Mouse (Mus musculus) olfactory bulb, adult 2 months (tissue): ENCODE data around the gene Zdhhc9. TPM values are rescaled to one million over a fixed set of nuclear protein-coding genes. Genes with fewer than 3 reads are reported as not detected.
A peak's percentile ranks its signal among the peaks of the same experiment; 100 is the strongest.

Source experiments
- H3K27ac ChIP-seq: fragments of 200-500 bp; 2 replicates; pipeline ENCODE4 v1.5.1; 2012; ENCODE audit warnings: low read depth, low read length; ENCODE audit not compliant: insufficient read depth
- H3K4me1 ChIP-seq: fragments of 200-500 bp; 2 replicates; pipeline ENCODE4 v1.6.1; 2012; ENCODE audit warnings: low read length; ENCODE audit not compliant: control insufficient read depth, insufficient read depth
- H3K4me3 ChIP-seq: fragments of 200-500 bp; 2 replicates; pipeline ENCODE4 v1.5.1; 2012; ENCODE audit warnings: mild to moderate bottlenecking, low read depth, low read length, moderate library complexity; ENCODE audit not compliant: insufficient read depth
- CTCF ChIP-seq: fragments of 200-500 bp; IDR thresholded peaks from 2 replicates; pipeline ENCODE4 v1.5.1; 2012; ENCODE audit warnings: low read depth, mild to moderate bottlenecking, low read length, moderate library complexity; ENCODE audit not compliant: insufficient read depth
- POLR2A ChIP-seq: fragments of 200-500 bp; IDR thresholded peaks from 2 replicates; pipeline ENCODE4 v1.6.1; 2012; ENCODE audit warnings: mild to moderate bottlenecking, low read depth, low read length, moderate library complexity; ENCODE audit not compliant: insufficient read depth
- WGBS: fragments of 180-500 bp; shearing (Covaris S2); methylation state at CpG from one replicate; pipeline ENCODE4 v1.1.7; 2018; 5-methylcytosine and 5-hydroxymethylcytosine counted together
- polyA plus RNA-seq: library from polyadenylated mRNA; stranded (reverse); fragments of >200 nt; gene quantifications from 2 replicates; pipeline ENCODE4 v1.2.4, GENCODE M21; 2012; ENCODE audit warnings: low replicate concordance; ENCODE audit not compliant: missing spikeins, insufficient read depth, insufficient read length

Zdhhc9 gene
- polyA plus RNA-seq, 1 experiment = not detected

DNA sequence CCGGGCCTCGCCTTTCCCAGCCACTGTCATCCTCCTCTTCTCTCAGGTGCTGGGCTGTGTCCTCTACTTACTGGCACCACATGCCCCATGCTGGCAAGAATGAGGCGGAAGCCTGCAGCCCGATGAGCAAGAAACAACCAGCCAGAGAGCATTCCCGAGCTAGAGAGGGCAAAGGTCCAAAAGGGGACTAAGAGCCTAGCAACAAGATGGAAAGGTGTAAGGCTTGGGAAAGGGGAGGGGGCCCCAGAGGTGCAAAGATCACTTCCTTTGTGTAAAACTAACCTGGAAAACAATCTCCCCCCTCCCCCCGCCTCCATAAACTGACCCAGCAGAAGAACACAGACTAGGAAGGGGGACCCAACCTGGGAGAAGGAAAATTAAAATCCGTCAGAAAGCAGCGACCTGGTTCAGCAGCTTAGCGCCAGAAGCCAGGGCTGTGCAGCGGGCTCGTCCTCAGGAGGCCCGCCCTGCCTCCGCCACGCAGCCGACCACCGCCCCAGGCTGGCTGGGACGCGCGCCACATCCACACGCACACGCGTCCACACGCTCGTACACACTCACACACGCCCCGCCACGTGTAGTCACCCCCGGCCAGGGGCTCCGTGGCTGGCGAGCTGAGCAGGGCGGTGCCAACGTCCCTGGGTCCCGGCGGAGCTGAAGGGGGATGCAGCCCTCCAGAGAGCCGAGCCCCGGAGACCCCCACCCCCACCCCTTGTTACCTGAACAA is 754 bp downstream of the Zdhhc9 start:
- TF ChIP-seq CTCF = no peak
- TF ChIP-seq POLR2A = no peak
- Histone ChIP-seq H3K4me3 (peak overlapping the region; percentile 72), H3K4me1 (peaks cover 4% of the 10 kb centered on the region; the same call in 1 of the 2 replicates), H3K27ac (no peak overlapping the region)
- 16% methylated on average over 36 of the region's 36 CpGs for WGBS

DNA sequence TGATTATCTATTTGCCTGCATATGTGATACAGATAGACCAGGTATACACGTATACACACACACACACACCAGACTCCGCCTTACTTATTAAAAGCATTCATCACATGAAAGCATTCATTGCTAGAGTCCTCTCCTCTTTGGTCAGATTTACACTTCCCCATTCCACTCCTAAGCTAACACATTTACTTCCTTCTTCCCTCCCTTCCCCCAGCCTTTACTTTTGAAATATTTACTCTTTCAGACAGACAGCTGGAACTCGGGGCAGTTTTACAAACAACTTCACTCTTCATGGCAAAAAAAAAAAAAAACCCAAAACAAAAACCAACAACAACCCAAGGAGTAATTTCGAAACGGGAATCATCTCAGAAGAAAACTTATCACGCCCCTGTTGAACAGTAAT is 4.2 kb downstream of the Zdhhc9 start:
- TF ChIP-seq POLR2A = no peak
- no peak for TF ChIP-seq CTCF
- WGBS = 49% methylated on average over 6 of the region's 6 CpGs
- Histone ChIP-seq H3K27ac (no peak overlapping the region), H3K4me3 (no peak overlapping the region), H3K4me1 (peaks cover 4% of the 10 kb centered on the region; the same call in 1 of the 2 replicates)

DNA sequence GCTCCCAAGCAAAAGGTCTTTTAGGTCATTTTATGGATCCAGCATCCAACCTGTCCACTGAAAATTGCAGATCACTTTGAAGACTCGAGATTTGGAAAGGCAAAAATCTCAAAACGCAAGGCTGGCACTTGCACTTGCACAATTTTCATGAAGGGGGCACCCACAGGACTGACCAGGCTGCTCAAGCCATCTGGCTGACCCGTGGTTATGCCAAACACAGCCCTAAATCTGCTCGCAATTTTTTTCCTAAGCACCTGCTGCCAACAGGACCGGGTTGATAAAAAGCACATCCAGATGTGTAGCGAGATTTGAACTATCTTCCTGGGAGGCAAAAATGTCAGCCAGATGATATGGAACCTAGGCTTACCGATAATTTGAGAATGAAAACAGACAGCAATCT is 4.9 kb downstream of the Zdhhc9 start:
- Histone ChIP-seq H3K4me3 (no peak overlapping the region), H3K4me1 (peaks cover 4% of the 10 kb centered on the region; the same call in 1 of the 2 replicates), H3K27ac (no peak overlapping the region)
- WGBS = 84% methylated on average over 7 of the region's 7 CpGs
- no peak for TF ChIP-seq CTCF
- no peak for TF ChIP-seq POLR2A

DNA sequence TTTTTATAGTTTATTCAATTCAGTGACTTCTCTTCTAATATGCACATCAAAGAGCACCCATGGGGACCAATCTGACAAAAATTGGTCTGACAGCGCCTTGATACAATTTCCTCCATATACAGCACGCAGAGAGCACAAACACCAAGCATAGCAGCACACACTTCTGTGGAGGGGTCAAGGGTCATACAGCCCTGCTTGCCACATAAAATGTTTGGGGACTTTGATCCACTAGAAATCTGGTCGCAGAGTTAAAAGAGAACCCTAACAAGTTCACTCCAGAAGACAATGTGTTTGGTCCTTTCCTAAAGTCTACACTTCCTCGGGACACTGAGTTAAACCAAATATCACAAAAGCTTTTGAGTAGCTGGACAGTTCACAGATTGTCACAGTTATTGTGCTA is 5.7 kb downstream of the Zdhhc9 start:
- WGBS = 80% methylated on average over 4 of the region's 4 CpGs
- no peak for TF ChIP-seq CTCF
- no peak for TF ChIP-seq POLR2A
- H3K27ac ChIP-seq = no peak overlapping the region
- peaks cover 4% of the 10 kb centered on the region; the same call in 1 of the 2 replicates for H3K4me1 ChIP-seq
- no peak overlapping the region for H3K4me3 ChIP-seq

DNA sequence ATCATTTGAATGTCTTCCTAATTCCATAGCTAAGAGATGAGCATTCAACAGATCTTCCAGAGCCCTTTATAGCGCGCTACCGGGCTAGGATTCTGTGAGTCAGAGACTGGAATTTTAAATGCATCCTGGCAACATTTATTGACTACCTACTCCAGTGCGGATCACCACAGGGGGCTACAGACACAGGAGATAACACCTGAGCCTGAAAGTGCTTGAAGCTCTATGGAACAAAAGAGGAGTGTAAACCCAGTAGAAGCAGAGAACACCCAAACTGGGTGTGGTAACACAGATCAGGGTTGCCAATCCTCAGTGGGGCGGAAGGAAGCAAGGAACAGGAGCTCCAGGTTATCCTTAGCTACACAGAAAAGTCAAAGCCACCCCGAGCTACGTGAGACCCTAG is 6.2 kb downstream of the Zdhhc9 start:
- TF ChIP-seq POLR2A = no peak
- TF ChIP-seq CTCF = no peak
- H3K4me3 ChIP-seq = no peak overlapping the region
- 74% methylated on average over 7 of the region's 7 CpGs for WGBS
- H3K27ac ChIP-seq = no peak overlapping the region
- peaks cover 4% of the 10 kb centered on the region; the same call in 1 of the 2 replicates for H3K4me1 ChIP-seq

DNA sequence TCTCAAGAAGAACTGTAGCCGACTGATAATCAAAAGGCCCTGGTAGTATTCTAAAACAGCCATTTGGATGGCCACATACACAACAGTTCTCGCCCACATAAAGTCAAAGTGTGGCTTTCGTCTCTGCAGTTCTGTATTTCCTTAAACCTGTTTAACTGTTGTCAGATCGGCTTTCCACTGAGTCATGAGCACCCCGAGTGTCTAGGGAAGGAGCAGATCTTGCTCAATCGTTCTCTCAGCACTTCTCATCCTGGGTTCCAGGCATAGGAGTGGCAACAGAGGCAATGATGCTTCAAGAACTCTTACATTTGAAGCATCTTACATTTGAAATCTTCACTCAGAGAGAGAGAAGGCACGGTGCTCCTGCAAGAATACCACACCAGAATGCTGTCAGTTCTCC is 6.7 kb downstream of the Zdhhc9 start:
- TF ChIP-seq CTCF (no peak), POLR2A (no peak)
- Histone ChIP-seq H3K27ac (no peak overlapping the region), H3K4me3 (no peak overlapping the region), H3K4me1 (peaks cover 4% of the 10 kb centered on the region; the same call in 1 of the 2 replicates)
- WGBS = 68% methylated on average over 7 of the region's 7 CpGs

DNA sequence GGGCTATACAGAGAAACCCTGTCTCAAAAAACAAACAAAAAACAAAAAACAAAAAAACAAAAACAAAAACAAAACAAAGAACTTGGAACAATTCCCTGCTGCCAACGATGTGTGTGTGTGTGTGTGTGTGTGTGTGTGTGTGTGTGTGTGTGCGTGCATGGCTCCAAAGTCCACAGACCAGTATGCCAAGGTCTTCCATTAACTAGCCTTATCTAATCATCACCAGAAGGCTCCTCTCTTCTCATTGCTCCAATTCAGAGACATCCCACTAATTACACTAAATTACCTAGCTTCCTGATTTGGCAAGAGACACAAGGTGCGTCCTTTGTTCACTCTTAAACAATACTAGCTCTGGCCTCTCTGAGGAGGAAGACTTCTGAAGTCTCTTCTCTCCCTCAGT is 8.0 kb downstream of the Zdhhc9 start:
- H3K27ac ChIP-seq = no peak overlapping the region
- WGBS = 72% methylated on average over 3 of the region's 3 CpGs
- TF ChIP-seq CTCF (no peak), POLR2A (no peak)
- H3K4me3 ChIP-seq = no peak overlapping the region
- H3K4me1 ChIP-seq = peaks cover 4% of the 10 kb centered on the region; the same call in 1 of the 2 replicates

DNA sequence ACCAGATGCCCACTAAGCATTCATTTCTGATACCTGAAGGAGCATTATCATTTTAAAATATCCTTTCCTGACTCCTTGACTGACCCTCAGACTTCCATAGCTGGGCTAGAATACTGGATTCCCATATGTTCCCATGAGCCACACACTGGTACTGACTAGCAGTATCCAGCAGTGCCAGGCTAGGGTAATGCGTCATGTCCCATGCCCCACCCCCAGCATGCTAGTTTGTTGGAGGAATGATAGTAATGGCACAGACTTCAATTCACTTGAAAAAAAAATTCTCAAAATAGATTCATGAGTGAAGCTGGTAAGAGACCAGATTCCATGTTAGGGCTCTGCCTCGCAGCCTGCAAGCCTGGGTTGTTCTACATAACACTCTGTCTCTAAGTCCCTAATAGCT is 9.7 kb downstream of the Zdhhc9 start:
- Histone ChIP-seq H3K4me3 (no peak overlapping the region), H3K27ac (no peak overlapping the region), H3K4me1 (peaks cover 2% of the 10 kb centered on the region; the same call in 1 of the 2 replicates)
- no peak for TF ChIP-seq POLR2A
- TF ChIP-seq CTCF = no peak
- 72% methylated on average over 2 of the region's 2 CpGs for WGBS

DNA sequence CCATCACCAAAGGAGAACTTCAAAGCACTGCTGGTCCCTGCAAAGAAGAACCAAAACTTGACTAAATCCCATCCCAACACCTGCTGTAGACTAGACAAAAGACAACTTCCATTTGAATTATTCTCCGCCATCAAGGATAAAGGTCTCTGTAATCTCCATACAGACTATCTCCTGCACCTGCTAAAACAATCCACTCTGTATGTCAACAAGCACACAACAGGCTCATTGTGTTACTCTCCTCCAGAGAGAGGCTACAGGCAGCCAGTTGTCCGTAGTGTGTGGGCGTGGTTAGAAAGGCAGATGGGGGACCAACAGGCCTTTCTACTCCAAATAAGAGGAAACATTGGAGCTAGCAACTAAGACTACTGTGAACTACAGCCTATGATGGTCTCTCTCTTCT is 10.8 kb downstream of the Zdhhc9 start:
- H3K27ac ChIP-seq = no peak overlapping the region
- no peak for TF ChIP-seq POLR2A
- TF ChIP-seq CTCF = no peak
- WGBS = 77% methylated on average over 3 of the region's 3 CpGs

More for the DNA sequence above, 10.8 kb downstream of the Zdhhc9 start:
- Histone ChIP-seq H3K4me1 (no peaks in the 10 kb centered on the region), H3K4me3 (no peak overlapping the region)
